Mouse (Mus musculus): ENCODE results near the gene Klhdc3. TPM values are rescaled to one million over a fixed set of nuclear protein-coding genes. Genes with fewer than 3 reads are reported as not detected.
A peak's percentile ranks its signal among the peaks of the same experiment; 100 is the strongest.

Klhdc3 gene
- total RNA-seq, 2 experiments from 2014 or later: 153 to 160 TPM

DNA sequence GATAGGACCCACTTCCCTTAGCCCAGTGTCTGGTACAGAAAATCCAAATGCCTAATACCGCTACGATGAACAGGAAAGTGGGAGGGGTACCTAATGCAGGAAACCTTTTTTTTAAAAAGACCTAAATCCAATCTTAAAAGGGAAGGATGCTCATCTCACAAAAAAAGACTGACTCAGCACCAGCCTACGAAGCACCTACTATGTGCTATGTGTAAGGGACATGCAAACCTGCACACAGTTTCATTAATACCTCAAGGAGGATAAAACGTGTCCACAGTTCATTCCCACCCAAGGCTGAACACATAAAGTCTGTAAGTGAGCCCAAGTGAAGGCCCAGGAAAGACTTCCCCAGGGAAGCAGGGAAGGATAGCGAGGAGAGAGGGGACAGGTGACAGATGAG is 21.8 kb upstream of the Klhdc3 start:
- DNase-seq (ENCODE audit: low spot score in 2 of 2): no peak

DNA sequence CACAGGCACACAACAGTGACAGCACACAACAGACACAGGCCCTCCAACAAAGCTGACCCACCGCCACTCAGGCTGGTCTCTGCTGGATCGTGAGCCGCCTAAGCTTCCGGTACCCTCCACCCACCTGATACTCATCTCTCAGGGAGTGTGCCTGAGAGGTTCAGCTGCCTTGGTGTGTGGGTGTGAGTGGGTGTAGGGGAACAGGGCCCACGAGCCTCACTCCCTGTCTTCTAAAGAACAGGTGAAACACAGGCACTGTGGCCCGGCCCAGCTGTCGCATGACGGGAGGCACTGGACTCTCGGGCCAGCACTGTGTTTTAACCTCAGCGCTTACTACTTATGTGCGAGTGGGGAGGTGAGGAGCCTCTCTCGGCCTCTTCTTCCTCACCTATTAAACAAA is 21.4 kb upstream of the Klhdc3 start:
- DNase-seq (ENCODE audit: low spot score in 2 of 2): no peak

DNA sequence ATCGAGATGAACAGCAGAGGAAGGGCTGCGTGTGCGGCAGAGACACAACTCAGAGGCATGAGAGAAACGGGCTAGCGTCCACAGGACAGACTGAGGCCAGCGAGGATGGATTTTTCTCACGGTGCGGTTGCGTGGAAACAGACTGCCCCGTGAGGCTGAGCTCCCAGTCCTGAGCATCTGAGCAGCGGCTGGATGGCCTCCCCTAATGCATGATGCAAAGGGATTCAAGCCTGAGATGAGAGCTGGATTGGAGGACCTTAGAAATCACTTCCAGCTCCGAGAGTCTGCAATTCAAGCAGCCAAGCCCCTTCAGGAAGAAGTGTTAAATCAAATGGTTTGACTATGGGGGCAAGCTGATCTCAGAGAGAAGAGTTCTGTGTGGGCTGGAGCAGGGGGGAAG is 20.8 kb upstream of the Klhdc3 start:
- DNase-seq (ENCODE audit: low spot score in 2 of 2): no peak

DNA sequence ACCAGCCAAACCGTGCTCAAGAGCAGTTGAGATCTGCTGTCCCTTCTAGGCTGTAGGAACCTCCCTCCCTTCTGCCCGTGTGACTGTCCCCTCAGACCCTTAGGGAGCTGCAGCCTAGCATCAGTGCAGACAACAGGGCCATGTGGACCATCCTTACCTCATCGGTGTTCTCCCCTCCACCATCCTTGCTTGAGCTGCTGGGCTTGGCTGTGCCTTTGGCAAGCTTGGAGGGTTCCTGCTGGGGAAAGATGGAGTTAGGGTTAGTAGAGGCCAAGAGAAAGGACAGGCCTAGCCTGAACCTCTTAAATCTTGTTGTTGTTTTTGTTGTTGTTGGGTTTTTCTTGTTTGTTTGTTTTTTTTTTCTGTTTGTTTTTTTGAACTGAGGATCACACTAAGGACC is 19.2 kb upstream of the Klhdc3 start:
- DNase-seq (ENCODE audit: low spot score in 2 of 2): no peak

DNA sequence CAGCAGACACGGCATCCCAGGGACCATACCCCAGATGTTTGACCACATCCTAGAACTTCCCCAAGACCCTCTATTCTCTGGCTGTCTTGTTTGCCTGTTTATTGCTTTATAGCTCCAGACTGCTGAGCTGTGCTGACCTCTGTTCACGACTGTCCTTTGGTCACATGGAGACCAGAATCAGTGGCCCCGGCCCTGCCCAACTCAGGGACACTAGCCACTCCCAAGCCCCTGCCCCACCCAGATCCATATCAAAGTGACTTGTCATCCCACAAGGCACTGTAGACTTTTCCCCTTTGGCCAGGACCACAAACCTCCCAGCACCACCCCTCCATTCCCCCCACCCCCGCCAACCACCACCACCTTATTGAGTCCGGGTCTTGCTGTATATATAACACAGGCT is 18.5 kb upstream of the Klhdc3 start:
- DNase-seq (ENCODE audit: low spot score in 2 of 2): no peak

DNA sequence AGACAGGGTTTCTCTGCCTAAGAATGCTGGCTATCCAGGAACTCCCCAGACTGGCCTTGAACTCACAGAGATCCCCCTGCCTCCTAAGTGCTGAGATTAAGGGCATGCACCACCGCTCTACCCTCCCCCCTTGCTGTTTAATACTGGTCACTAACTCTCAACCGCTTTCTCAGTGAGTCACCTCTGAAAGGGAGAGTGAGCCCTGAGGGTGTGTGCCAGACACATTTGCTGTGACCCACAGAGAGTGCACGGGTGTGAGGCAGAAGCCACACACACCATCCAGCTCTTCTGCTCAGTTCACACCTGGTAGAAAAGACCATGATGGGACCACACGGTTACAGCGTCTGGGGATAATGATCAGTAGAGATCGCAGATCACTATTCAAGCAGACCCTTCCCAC is 17.8 kb upstream of the Klhdc3 start:
- DNase-seq (ENCODE audit: low spot score in 2 of 2): no peak

DNA sequence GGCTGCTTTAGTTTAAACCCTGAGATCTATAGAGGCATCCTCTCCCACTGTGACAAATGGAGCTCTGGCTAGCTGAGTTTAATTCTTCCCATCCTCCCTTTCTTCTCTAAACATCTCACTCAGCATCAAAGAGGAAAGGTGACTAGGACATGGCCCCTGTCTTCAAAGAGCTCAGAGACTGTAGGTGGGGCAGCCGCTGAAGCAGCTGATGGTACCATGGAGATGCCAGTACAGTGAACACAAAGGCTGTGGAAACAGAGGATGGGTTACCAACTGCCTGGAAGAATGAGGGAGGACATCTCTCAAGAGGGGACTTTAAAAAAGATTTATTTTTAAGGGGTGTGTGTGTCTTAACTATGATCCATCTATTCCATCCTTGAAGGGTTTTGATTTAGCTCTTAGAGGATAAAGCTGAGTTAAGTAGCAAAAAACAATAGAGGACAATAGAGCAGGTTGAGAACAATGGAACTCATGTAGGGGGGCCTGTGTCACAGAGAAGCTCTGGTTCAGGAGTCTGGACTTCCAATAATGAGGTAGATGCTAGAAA is 13.9 kb upstream of the Klhdc3 start:
- DNase-seq (ENCODE audit: low spot score in 2 of 2): no peak

DNA sequence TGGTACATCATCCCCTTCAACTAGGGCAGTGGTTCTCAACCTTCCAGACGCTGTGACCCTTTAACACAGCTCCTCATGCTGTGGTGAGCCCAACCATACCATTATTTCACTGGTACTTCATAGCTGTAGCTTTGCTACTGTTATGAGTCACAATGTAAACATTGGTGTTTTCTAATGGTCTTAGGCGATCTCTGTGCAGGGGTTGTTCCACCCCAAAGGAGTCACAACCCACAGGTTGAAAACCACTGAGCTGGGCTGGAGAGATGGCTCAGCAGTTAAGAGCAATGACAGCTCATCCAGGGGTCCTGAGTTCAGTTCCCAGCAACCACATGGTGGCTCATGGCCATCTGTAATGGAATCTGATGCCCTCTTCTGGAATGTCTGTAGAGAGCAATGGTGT is 10.7 kb upstream of the Klhdc3 start:
- no peak for DNase-seq (ENCODE audit: low spot score in 2 of 2)

DNA sequence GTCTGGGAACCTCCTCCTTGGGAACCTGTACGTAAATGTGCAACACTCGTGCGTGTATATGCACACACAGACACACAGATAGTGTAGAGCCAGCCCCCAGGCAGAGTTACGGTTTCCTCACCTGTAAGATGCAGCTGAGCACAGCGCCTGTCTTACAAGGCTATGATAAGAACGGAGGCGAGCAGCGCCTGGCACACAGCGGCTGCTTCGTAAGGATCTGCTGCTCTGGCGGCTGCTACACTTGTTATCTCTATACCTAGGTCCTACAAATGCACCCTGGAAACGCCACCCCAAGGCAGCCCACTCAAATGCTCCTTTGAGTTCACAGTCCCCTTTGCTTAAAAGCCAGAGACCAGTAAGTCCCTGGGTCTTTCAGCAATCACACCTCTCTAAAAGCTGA is 10.0 kb upstream of the Klhdc3 start:
- no peak for DNase-seq (ENCODE audit: low spot score in 2 of 2)

DNA sequence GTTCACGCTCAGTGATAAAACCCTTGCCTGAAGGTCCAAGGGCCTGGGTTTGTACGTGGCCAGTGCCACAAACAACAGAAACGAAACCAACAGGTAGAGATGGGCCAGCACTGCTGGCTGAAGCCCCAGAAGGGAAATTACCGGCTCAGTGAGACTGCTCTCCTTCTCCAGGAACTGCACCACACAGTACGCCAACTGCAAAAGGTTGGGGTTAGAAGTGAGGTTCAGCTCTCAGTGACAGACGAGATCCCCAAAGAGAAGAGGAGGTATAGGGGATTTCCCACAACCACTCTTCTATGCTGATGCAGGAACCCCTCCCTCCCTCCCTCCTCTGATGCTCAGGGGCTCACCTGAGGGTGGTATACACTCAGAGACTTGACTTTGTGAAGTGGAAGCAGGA is 5.2 kb upstream of the Klhdc3 start:
- no peak for DNase-seq (ENCODE audit: low spot score in 2 of 2)

DNA sequence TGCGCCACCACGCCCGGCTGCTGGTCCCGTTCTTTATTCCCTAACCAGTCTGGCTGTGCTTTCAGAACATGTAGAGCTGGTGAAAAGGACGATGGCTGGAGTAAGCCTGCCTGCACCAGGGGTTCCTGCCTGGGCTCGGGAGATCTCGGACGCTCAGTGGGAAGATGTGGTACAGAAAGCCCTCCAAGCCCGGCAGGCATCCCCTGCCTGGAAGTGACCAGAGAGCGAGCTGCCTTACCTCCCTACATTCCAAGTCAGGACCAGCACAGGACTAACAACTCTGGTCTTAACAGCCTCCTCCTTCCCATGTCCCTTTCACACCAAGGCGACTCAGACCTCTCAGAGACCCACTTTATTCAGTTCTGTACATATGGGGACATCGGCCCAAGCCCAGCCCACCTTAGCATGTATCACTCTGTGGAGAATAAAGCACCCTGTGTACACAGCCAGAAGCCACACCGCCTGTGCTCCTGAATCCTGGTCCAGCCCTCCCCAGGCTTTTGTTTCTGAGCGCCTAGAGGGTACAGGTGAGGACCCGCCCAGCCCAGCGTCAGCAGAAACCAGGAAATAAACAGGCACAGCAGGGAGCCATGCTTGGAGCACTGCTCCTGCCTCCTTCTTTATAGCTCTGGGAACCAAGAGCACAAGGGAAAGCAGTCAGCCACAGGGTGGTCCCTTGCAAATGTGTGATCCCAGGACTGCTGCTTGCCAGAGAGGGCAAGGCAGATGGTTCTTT is 2.1 kb upstream of the Klhdc3 start:
- DNase-seq (ENCODE audit: low spot score in 2 of 2): no peak

DNA sequence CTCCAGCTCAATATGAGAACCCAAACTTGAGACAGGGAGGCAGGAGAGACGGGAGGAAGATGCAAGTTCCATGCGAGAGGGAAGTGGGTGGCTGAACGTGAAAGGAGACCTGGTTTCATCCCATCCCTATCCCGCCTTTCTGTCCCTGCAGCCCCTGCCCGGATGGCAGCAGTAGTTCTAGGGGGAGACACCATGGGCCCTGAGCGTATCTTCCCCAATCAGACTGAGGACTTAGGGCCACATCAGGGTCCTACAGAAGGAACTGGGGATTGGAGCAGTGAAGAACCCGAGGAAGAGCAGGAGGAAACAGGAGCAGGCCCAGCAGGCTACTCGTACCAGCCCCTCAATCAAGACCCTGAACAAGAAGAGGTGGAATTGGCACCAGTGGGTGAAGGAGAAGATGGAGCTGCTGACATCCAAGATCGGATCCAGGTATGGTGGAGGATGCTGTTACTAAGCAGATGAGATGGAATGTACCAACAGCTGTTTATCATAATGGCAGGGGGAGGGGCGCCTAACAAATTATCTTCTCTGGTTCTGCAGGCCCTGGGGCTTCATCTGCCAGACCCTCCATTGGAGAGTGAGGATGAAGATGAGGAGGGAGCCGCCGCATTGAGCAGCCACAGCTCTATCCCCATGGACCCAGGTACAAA is 878 bp upstream of the Klhdc3 start:
- DNase-seq (ENCODE audit: low spot score in 2 of 2): no peak

DNA sequence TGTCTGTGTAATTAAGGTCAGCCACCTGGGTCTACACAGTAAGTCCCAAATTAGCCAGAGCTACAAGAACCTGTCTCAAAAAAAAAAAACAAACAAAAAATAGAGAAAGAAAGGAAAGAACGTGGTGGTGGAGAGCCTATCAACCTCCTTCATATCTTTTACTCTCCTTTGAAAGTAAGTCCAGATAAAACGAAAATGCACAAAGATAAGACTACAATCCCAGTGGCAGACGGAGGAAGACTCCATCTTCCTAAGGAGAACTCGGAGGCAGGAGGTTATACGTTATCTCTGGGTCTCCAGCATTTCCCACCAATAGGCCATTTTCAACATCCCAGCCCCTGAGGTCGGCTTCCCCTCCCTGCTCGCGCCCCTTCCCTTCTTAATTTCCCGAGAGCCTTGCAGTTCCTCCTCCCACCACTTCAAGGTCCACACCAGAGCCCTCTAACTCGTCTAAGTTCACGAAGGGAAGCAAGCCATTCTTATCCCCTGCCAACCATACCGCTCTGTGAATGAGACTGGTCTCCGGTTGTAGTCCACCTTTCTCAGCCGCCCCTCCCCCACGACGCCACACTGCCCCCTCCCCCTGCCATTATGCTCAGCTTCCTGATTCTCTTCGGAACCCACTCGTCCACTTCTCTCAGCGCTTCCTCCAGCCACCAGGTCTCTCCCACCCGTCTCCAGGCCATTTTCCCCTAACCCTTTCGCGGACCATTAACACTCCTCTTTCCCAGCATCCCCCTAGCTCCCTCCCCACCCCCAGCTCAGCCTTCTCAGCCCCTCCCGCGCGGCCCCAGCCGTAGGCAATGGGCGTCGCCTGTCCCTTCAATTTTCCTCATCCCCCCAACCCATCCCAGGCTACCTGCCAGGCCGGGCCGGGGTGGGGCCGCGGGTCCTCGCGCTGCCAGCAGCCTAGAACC is 613 bp downstream of the Klhdc3 start:
- DNase-seq (ENCODE audit: low spot score in 2 of 2): peak in 1 of 2 experiments; percentile 66

DNA sequence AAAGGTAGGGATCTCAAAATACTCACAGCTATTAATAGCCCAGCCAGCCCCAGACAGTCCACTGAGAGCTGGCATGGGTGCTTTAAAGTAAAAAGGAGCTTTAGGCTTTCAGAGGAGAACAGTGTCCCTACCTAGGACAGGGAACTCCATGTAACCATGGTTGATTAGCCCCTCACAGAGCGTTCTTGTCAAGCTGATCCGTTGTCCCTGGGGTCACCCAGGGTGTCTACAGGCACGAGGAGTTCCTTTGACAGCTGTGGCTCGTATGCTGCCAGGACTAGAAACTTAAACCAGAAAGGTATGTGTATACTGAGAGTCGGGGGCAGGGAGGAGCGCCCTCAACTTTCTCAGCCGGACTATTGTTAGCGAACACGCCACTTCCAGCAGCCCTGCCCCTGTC is 1.8 kb downstream of the Klhdc3 start:
- DNase-seq (ENCODE audit: low spot score in 2 of 2): no peak

DNA sequence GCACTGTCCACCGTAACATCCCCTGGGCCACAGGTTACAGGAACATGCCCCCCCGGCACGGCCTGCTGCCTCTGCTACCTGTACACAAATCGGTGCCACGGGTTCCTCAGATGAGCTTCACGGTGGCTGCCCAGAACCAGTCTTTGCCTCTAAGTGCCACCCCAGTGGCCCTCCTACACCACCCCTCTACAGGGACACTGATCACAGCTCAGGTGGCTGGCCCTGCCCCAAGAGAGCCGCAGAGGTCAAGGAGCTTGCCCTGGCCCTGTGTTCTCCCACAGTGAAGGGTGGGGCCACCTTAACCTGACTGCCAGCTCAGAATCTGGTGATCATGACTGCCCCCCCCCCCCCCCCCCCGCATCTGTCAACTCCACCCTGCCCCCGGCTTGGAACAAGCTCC is 2.3 kb downstream of the Klhdc3 start, which contains the start of gene Mea1:
Mea1 (plus strand) TSS at position 378 of the 400 bp plus-strand sequence.
- no peak for DNase-seq (ENCODE audit: low spot score in 2 of 2)

DNA sequence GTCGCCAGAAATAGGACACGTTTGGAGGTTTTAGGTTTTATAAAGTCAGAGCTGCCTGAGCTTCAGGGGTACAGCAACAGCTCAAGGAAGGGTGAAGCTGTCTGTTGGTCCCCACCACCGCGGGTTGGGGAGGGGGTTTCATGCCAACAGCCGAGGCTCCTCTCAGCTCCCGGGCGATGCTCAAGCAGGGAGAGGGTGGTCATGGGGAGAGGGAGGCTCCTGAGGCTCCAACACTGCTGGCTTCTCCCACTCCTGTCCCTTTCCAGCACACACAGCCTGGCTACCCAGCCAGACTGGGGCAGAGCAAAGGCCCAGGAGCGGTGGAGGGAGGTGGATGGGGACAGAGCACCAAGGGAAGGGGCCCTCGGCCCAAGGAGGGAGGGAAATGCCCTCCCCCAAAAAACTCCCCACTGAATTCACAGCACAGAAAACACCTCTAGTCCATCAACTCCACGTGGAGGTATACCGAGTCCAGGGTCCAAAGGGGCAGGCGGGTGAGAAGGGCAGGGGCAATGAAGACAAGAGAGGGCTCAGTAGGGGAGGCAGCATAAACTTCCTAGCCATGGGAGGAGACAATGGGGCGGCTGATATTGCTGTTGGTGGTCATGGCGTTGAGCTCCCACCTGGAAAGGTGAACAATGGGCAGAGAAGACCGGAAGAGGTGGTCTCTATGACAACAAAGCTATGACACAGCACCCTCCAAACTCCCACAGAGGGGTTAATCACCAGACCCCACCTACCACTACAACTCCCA is 6.0 kb downstream of the Klhdc3 start:
- no peak for DNase-seq (ENCODE audit: low spot score in 2 of 2)

DNA sequence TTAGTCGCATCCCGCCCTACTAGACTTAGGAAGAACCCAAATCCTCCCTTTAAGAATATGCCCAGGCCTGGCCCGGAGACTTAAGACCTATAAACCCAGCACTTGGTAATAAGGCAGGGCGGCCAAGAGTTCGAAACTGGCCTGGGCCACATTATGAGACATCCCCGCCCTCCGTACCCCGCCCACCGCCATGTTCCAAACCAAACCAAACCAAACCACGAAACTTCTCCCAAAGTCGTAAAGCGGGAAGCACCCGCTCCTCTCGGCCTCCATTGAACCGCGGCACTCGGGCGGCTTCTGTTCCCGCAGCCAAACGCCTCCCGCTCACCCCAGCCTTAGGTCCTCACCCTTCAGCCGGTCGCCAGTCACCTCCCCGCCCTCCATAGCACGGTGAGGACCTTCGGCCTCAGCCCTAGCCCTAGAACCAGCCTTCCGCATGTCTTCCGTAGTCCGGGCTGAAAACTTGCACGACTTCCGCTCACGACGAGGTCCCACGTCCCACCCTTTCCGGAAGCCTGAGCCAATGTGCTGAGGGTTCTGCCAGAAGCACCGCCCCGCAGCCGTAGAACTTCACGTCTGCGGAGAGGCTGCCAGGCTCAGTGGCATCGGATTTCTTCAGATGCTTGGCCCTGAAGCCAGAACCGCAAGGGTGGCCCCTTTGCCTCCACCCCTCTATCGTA is 6.7 kb downstream of the Klhdc3 start, which contains the start of gene Rrp36:
Rrp36 (minus strand) TSS at position 503 of the 680 bp plus-strand sequence.
- DNase-seq (ENCODE audit: low spot score in 2 of 2): peak; percentile 89 to 92

DNA sequence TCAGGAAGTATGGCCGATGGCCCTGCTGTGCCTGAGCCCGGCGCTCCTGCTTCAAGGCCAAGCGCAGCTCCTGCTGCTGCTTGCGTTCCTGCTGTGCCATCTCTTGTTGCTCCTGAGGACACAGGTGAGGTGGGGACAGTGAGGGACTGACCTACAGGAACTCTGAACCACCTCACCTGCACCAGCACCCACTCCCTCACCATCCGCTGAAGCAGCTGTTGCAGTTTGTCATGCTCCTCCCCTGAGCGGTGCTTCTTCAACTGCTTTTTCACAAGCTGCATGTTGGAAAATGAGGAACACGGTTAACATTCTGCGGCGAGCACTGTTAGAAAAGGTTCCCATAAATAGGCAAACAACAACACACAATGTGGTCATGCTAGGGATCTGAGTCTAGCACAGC is 10.8 kb downstream of the Klhdc3 start:
- no peak for DNase-seq (ENCODE audit: low spot score in 2 of 2)

DNA sequence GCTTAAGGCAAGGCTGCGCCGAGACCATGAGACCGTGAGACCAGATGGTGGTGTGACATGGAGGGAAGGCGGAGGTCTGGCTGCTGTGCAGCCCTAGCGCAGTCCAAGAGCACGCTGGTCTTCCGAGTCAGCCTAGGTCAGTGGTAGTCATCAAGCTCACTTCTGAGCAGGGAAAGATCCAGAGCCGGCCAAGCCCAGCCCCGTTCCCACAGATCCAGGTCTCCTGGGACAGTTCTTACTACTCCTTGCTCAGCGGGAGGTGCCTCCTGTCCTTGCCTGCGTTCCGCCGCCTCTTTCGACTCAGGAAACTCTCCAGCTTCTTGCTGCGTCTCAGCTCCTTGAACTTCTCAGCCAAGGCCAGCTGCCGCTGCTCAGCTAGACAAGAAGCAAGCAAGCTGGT is 13.0 kb downstream of the Klhdc3 start:
- DNase-seq (ENCODE audit: low spot score in 2 of 2): no peak

DNA sequence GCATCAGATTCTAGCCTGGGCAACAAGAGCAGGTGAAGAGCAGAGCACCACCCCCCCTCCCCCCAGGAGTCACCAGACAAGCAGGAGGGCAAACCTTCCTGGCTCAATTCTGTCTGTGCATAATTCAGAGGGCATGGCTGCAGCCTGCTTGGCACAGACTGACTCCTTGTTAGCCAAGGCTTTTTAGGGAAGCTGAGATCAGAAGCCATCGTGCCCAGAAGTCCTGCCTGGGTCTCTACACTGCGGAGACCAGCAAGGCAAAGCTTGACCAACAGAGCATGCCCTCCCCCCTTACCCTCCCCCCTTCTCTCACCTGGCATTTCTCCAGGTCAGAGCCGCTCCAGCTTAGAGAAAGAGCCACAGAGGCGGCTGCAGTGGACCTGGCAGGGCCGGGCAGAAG is 18.0 kb downstream of the Klhdc3 start:
- DNase-seq (ENCODE audit: low spot score in 2 of 2): no peak
